Mouse (Mus musculus) frontal cortex, postnatal 10 days (tissue): ENCODE data around the gene Mical2.

Experiments used
- DNase-seq, 2 experiments: peaks; one replicate each; pipeline ENCODE4 v3.0.0; 2022; ENCODE audit warnings: low spot score in 2 of 2, mixed read lengths in 1 of 2

Mical2 gene

DNA sequence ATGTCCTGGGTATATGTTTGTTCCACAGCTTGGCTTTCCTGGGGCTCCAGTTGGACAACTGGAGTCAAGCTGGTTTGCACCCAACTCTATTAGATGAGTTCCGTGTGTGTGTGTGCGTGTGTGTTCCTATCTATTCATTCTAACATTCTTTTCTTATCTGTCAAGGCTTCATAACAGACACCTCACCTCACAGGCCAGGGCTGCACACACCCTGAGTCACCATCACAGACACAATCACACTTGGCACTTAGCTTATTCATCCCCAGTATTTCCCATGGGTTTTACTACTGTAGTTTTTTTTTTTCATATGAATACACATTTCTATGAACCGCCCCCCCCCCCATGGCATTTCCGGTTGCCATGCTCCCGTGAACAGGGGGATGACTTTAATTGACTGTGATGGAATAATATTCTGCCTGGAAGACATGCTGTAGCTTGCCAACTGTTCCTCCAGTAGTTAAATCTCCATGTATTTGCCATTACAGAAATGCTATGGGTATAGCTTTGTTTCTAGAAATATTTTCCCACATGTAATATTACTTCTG is 230.0 kb downstream of the Mical2 start:
- no peak for DNase-seq

DNA sequence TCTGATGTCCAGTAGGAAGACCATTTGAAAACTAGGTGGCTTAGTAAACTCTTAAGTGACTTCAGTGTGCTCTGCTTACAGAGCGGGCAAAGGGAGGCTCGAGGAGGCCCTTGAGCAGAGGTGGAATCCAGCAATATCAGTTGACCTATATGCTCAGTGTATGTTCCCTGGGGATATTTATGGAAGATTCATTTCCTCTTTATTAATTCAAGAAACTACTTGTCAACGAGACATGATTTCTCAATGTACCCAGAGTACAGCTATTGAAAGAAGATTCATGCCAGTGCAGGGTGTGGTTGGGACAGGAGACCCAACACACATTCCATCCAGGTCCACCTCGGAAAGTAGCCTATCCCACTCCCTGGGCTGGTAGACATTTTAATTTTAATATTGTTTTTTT is 231.7 kb downstream of the Mical2 start:
- no peak for DNase-seq

DNA sequence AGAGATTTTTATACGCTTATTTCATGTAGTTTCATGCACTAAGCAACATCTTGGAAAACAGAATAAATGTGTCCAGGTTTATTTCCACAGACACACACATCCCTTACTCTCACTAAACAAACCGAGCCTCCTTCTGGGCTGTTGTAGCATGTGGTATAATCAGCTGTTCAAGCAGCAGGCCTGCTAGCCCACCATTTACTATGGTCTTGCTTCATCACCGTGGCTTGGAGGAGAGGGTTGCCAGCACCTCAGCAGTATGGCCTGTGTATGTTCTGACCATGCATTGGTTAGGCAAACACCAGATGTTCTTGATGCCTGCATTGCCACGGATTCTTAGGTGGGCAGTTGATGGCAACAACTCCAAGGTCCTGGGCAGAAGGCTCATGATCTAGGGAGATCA is 232.3 kb downstream of the Mical2 start:
- DNase-seq, result no peak

DNA sequence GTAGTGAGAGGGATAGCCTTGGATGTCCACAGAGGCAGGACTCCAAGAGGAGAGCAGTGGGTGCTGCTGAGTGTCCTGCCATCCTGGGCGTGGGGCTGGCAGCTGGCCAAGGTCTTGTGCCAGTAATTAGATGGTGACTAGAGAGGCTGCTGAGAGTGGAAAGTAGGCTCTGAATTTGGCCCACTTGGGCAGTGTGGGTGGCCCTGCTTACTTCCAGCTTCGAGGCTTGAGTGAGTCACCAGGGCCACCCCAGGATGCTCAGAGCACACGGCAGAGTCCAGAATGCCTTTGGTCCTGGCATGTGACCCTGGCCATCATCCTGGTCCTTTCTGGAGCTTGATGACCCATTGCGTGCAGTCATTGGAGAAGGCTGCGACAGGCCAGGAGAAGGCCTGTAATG is 232.8 kb downstream of the Mical2 start:
- peak in 1 of 2 experiments; percentile 21 for DNase-seq
